ENCODE assay signal across 9 mouse cellular contexts in genomic region chr9:120073169-120073568, GRCm38 (mm10). TPM values are rescaled to one million over a fixed set of nuclear protein-coding genes. Genes with fewer than 3 reads are reported as not detected.
DNase-seq lines count a peak whose midpoint lies in the region; ATAC-seq and TF ChIP-seq lines count a peak whose summit lies in the region.
"Had no signal": no experiment of that assay in that cellular context is flagged by ENCODE, and none has a peak within 500 bp of the region (broad histone marks: within the 10 kb centered on the region; RNA-seq: fewer than 3 reads in every experiment).

No protein-coding gene starts in this region.

- no peak overlapping the region for H3K27ac ChIP-seq in neural tube, embryonic 15.5 days (replicated peaks)
- no peak overlapping the region for H3K27ac ChIP-seq in limb, embryonic 11.5 days (replicated peaks; ENCODE audit: low read depth, low read length)
- no peak overlapping the region for H3K27ac ChIP-seq in stomach, postnatal 0 days (replicated peaks)
- H3K27ac ChIP-seq: embryonic facial prominence, embryonic 13.5 days had no signal

- DNase-seq in neural tube, embryonic 10.5 days (ENCODE audit: extremely low spot score, low spot score) = peak; percentile 87
- peak; percentile 60 to 83 for DNase-seq in cerebellum, postnatal 4 days (ENCODE audit: low spot score in 2 of 2)
- DNase-seq in kidney, adult 9 months = peak; percentile 86
- peak; percentile 88 for DNase-seq in limb, embryonic 11.5 days (ENCODE audit: low spot score)
- DNase-seq in natural killer cell, adult 2 months (ENCODE audit: low spot score in 2 of 2) = peak; percentile 66 to 73
- peak; percentile 87 for DNase-seq in stomach, postnatal 0 days (ENCODE audit: low spot score)

- WGBS in neural tube, embryonic 15.5 days = 22% methylated on average over 3 of the region's 3 CpGs
- WGBS in limb, embryonic 11.5 days = 33% methylated on average over 3 of the region's 3 CpGs
- 16% methylated on average over 3 of the region's 3 CpGs for WGBS in stomach, postnatal 0 days

- H3K9ac ChIP-seq in neural tube, embryonic 15.5 days (replicated peaks) = no peak overlapping the region
- no peak overlapping the region for H3K9ac ChIP-seq in limb, embryonic 11.5 days (ENCODE audit: low read length)
- no peak overlapping the region for H3K9ac ChIP-seq in stomach, postnatal 0 days (ENCODE audit: low read length)
- H3K9ac ChIP-seq: embryonic facial prominence, embryonic 13.5 days had no signal

- no peaks in the 10 kb centered on the region for H3K36me3 ChIP-seq in neural tube, embryonic 15.5 days
- H3K36me3 ChIP-seq in limb, embryonic 11.5 days (ENCODE audit: control insufficient read depth, insufficient read depth, low read length) = no peaks in the 10 kb centered on the region
- no peaks in the 10 kb centered on the region for H3K36me3 ChIP-seq in stomach, postnatal 0 days (ENCODE audit: control insufficient read depth, insufficient read depth, low read length)
- H3K36me3 ChIP-seq: embryonic facial prominence, embryonic 13.5 days had no signal

- no peaks in the 10 kb centered on the region for H3K4me1 ChIP-seq in neural tube, embryonic 15.5 days
- no peaks in the 10 kb centered on the region for H3K4me1 ChIP-seq in limb, embryonic 11.5 days (ENCODE audit: control insufficient read depth, insufficient read depth, low read length)
- no peaks in the 10 kb centered on the region for H3K4me1 ChIP-seq in stomach, postnatal 0 days (replicated peaks; ENCODE audit: control insufficient read depth, insufficient read depth)
- H3K4me1 ChIP-seq: embryonic facial prominence, embryonic 13.5 days had no signal

- peak; percentile 95 for TF ChIP-seq CTCF in stomach, postnatal 0 days (IDR thresholded peaks at IDR 0.05; ENCODE audit: low read depth)

- H3K4me2 ChIP-seq in neural tube, embryonic 15.5 days = no peak overlapping the region
- H3K4me2 ChIP-seq in limb, embryonic 11.5 days (ENCODE audit: low read depth, severe bottlenecking) = no peak overlapping the region
- H3K4me2 ChIP-seq in stomach, postnatal 0 days (replicated peaks; ENCODE audit: low read depth) = no peak overlapping the region
- H3K4me2 ChIP-seq: embryonic facial prominence, embryonic 13.5 days had no signal

- no peaks in the 10 kb centered on the region for H3K27me3 ChIP-seq in neural tube, embryonic 15.5 days (replicated peaks)
- H3K27me3 ChIP-seq in limb, embryonic 11.5 days (ENCODE audit: control insufficient read depth, insufficient read depth, low read length) = no peaks in the 10 kb centered on the region
- H3K27me3 ChIP-seq in stomach, postnatal 0 days (ENCODE audit: control insufficient read depth, insufficient read depth, low read length) = no peaks in the 10 kb centered on the region
- H3K27me3 ChIP-seq: embryonic facial prominence, embryonic 13.5 days had no signal

- no peak for TF ChIP-seq EP300 in stomach, postnatal 0 days (optimal IDR thresholded peaks at IDR 0.05)

- H3K4me3 ChIP-seq in neural tube, embryonic 15.5 days (replicated peaks) = no peak overlapping the region
- no peak overlapping the region for H3K4me3 ChIP-seq in limb, embryonic 11.5 days (ENCODE audit: low read depth, low read length)
- no peak overlapping the region for H3K4me3 ChIP-seq in stomach, postnatal 0 days (ENCODE audit: low read depth, low read length)
- H3K4me3 ChIP-seq: embryonic facial prominence, embryonic 13.5 days had no signal

- H3K9me3 ChIP-seq in neural tube, embryonic 15.5 days (replicated peaks) = no peaks in the 10 kb centered on the region
- H3K9me3 ChIP-seq in limb, embryonic 11.5 days (ENCODE audit: control insufficient read depth, low read length) = no peaks in the 10 kb centered on the region
- H3K9me3 ChIP-seq in stomach, postnatal 0 days (ENCODE audit: control insufficient read depth, low read length) = no peaks in the 10 kb centered on the region
- H3K9me3 ChIP-seq: embryonic facial prominence, embryonic 13.5 days had no signal

- no peak for ATAC-seq in neural tube, embryonic 15.5 days (ENCODE audit: low FRiP score)
- peak; percentile 67 for ATAC-seq in granulocyte monocyte progenitor cell, adult 5-6 weeks (replicated peaks; ENCODE audit: poor library complexity, severe bottlenecking)
- ATAC-seq in limb, embryonic 11.5 days (ENCODE audit: insufficient number of reproducible peaks, low FRiP score, low TSS enrichment, low read depth) = no peak
- peak; percentile 40 for ATAC-seq in stomach, postnatal 0 days (ENCODE audit: low FRiP score, low TSS enrichment)

RNA-seq across cellular contexts. Expression of gene Cx3cr1, which starts 3.5 kb away (rescaled TPM):
- 10.5 and 11.3 TPM in 2 replicates for polyA plus RNA-seq in neural tube, embryonic 15.5 days (2015; fragmentation: Nextera tagmentation; extraction: Ambion mirVana)
- total RNA-seq in granulocyte monocyte progenitor cell, adult 5-6 weeks (2014; fragmentation: Nextera tagmentation) = 8.9 and 10.5 TPM in 2 replicates
- 10.5 and 11.3 TPM in 2 replicates for total RNA-seq in granulocyte monocyte progenitor cell, adult 5-6 weeks (2017)
- polyA plus RNA-seq in limb, embryonic 11.5 days (2014; fragmentation: Nextera tagmentation; extraction: Ambion mirVana) = 2.5 and 3.0 TPM in 2 replicates
- 8.6 and 9.5 TPM in 2 replicates for polyA plus RNA-seq in stomach, postnatal 0 days (2015; fragmentation: Nextera tagmentation; extraction: Ambion mirVana)

RNA-seq across cellular contexts. Expression of gene Ccr8, which starts 18.7 kb away (rescaled TPM):
- polyA plus RNA-seq in neural tube, embryonic 15.5 days (2015; fragmentation: Nextera tagmentation; extraction: Ambion mirVana) = 2.4 TPM in 1 of 2 replicates, not detected in the other
- not detected in 2 replicates for total RNA-seq in granulocyte monocyte progenitor cell, adult 5-6 weeks (2014; fragmentation: Nextera tagmentation)
- total RNA-seq in granulocyte monocyte progenitor cell, adult 5-6 weeks (2017) = not detected in 2 replicates
- not detected in 2 replicates for polyA plus RNA-seq in limb, embryonic 11.5 days (2014; fragmentation: Nextera tagmentation; extraction: Ambion mirVana)
- polyA plus RNA-seq in stomach, postnatal 0 days (2015; fragmentation: Nextera tagmentation; extraction: Ambion mirVana) = 0.07 and 0.13 TPM in 2 replicates

RNA-seq across cellular contexts. Expression of gene Slc25a38, which starts 37.0 kb away (rescaled TPM):
- 45.8 and 46.6 TPM in 2 replicates for polyA plus RNA-seq in neural tube, embryonic 15.5 days (2015; fragmentation: Nextera tagmentation; extraction: Ambion mirVana)
- 10.7 and 14.5 TPM in 2 replicates for total RNA-seq in granulocyte monocyte progenitor cell, adult 5-6 weeks (2014; fragmentation: Nextera tagmentation)
- total RNA-seq in granulocyte monocyte progenitor cell, adult 5-6 weeks (2017) = 11.5 and 15.1 TPM in 2 replicates
- polyA plus RNA-seq in limb, embryonic 11.5 days (2014; fragmentation: Nextera tagmentation; extraction: Ambion mirVana) = 38.7 and 40.1 TPM in 2 replicates
- 16.3 and 18.2 TPM in 2 replicates for polyA plus RNA-seq in stomach, postnatal 0 days (2015; fragmentation: Nextera tagmentation; extraction: Ambion mirVana)

RNA-seq across cellular contexts. Expression of gene Xirp1, which starts 49.8 kb away (rescaled TPM):
- polyA plus RNA-seq in neural tube, embryonic 15.5 days (2015; fragmentation: Nextera tagmentation; extraction: Ambion mirVana) = 0.09 and 0.14 TPM in 2 replicates
- total RNA-seq in granulocyte monocyte progenitor cell, adult 5-6 weeks (2014; fragmentation: Nextera tagmentation) = not detected in 2 replicates
- total RNA-seq in granulocyte monocyte progenitor cell, adult 5-6 weeks (2017) = not detected in 2 replicates
- polyA plus RNA-seq in limb, embryonic 11.5 days (2014; fragmentation: Nextera tagmentation; extraction: Ambion mirVana) = not detected in 2 replicates
- 0.05 and 0.11 TPM in 2 replicates for polyA plus RNA-seq in stomach, postnatal 0 days (2015; fragmentation: Nextera tagmentation; extraction: Ambion mirVana)

RNA-seq across cellular contexts. Expression of gene Rpsa, which starts 54.3 kb away (rescaled TPM):
- 830 and 1,045 TPM in 2 replicates for polyA plus RNA-seq in neural tube, embryonic 15.5 days (2015; fragmentation: Nextera tagmentation; extraction: Ambion mirVana)
- 2,951 and 3,504 TPM in 2 replicates for total RNA-seq in granulocyte monocyte progenitor cell, adult 5-6 weeks (2014; fragmentation: Nextera tagmentation)
- total RNA-seq in granulocyte monocyte progenitor cell, adult 5-6 weeks (2017) = 3,677 and 4,904 TPM in 2 replicates
- polyA plus RNA-seq in limb, embryonic 11.5 days (2014; fragmentation: Nextera tagmentation; extraction: Ambion mirVana) = 1,600 and 1,665 TPM in 2 replicates
- 941 and 957 TPM in 2 replicates for polyA plus RNA-seq in stomach, postnatal 0 days (2015; fragmentation: Nextera tagmentation; extraction: Ambion mirVana)

Comparison
In these comparisons a context has a peak if more than half of its experiments do, and no peak if none do; other contexts are left out.
1. ATAC-seq: peak in granulocyte monocyte progenitor cell, adult 5-6 weeks (single experiment) and stomach, postnatal 0 days (single experiment); none in neural tube, embryonic 15.5 days (single experiment) and limb, embryonic 11.5 days (single experiment).
2. Peak in every context shown above with its lines, with median percentiles within 50 percentile points of each other: DNase-seq.